Mouse (Mus musculus): ENCODE measurements around the gene Ccdc34. TPM values are rescaled to one million over a fixed set of nuclear protein-coding genes. Genes with fewer than 3 reads are reported as not detected.

Gene Ccdc34
- total RNA-seq, 1 experiment: 14.5 TPM

DNA sequence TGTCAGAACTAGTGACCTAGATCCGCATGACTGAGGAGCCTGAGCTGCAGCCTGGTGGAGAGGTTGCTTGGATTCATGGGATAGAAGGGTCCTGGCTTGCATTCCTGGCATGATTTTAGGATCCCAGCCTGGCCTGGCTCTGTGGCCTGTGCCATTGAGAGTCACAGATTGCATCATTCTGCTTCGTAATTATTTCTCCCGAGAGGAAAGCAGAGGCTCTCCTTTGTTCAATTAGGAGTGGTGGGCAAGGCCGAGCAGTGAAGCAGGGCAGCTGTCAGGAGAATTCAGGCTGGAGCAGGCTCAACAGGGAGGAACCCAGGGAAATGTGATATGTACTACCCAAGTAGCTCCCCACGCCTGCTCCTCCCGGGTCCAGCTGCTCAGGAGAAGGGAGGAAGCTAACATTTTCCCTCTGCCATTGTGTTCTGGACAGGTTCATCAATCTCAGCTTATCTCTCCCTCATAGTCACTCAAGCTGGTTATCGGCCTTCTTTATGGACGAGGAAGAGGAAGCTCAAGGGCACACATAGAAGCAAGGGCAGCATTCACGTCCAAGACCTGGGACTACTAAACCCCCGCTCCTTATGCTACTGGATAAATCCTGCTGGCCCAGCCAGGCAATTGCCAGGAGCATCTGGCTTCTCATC is 162.2 kb downstream of the Ccdc34 start:
- in situ Hi-C loops (cut with MboI; ENCODE audit: low sequenced_read_pairs in 2 of 2, unreplicated experiment in 2 of 2): no loop called here
- no peak overlapping the region for H3K27ac ChIP-seq (ENCODE audit: insufficient read depth, low read depth, low read length, poor library complexity, severe bottlenecking)
- no peak overlapping the region for H3K4me3 ChIP-seq (ENCODE audit: insufficient read depth in 1 of 2, low read depth in 1 of 2, low read length in 2 of 2, poor library complexity in 1 of 2, severe bottlenecking in 1 of 2)
- H3K9ac ChIP-seq (ENCODE audit: insufficient read depth, low read depth, low read length, poor library complexity, severe bottlenecking): no peak overlapping the region
- H3K4me1 ChIP-seq (ENCODE audit: control insufficient read depth in 2 of 2, insufficient read depth in 2 of 2, low read length in 2 of 2, poor library complexity in 1 of 2): no peaks in the 10 kb centered on the region
- H3K36me3 ChIP-seq (ENCODE audit: control insufficient read depth, insufficient read depth, low read length, poor library complexity, severe bottlenecking): no peaks in the 10 kb centered on the region
- no peak for TF ChIP-seq HCFC1 (IDR thresholded peaks at IDR 0.05; ENCODE audit: borderline replicate concordance, insufficient read depth, low read length)
- no peak for TF ChIP-seq ZC3H11A (IDR thresholded peaks at IDR 0.05; ENCODE audit: borderline replicate concordance, low read depth, low read length)
- TF ChIP-seq CHD2 (IDR thresholded peaks at IDR 0.05; ENCODE audit: low read depth, low read length): no peak
- no peak for TF ChIP-seq MAFK (IDR thresholded peaks at IDR 0.05; ENCODE audit: insufficient read depth, low read depth, low read length)
- TF ChIP-seq ZNF384 (IDR thresholded peaks at IDR 0.05; ENCODE audit: low read depth, low read length): no peak
- H3K9me3 ChIP-seq (ENCODE audit: control insufficient read depth, insufficient read depth, low read depth, low read length): no peaks in the 10 kb centered on the region
- DNase-seq (ENCODE audit: low read depth, low spot score): no peak

DNA sequence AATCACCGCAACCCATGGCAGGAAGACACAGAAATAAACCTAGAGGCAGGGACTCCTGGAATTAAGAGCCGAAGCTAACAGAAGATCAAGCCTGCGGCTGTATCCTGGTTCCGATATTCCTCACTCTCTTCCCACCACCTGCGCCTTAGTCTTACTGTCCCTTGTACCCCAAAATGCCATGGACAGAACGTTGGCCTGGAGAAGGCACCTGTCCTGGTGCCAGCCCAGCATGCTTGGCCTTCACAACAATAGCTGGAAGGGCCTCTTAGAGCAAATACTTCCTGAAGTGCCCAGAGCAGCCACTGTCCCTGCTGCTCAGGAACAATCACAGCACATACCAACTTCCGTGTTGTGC is 162.7 kb downstream of the Ccdc34 start:
- Histone ChIP-seq H3K4me1 (ENCODE audit: control insufficient read depth in 2 of 2, insufficient read depth in 2 of 2, low read length in 2 of 2, poor library complexity in 1 of 2) (no peaks in the 10 kb centered on the region), H3K36me3 (ENCODE audit: control insufficient read depth, insufficient read depth, low read length, poor library complexity, severe bottlenecking) (no peaks in the 10 kb centered on the region), H3K9me3 (ENCODE audit: control insufficient read depth, insufficient read depth, low read depth, low read length) (no peaks in the 10 kb centered on the region), H3K4me3 (ENCODE audit: insufficient read depth in 1 of 2, low read depth in 1 of 2, low read length in 2 of 2, poor library complexity in 1 of 2, severe bottlenecking in 1 of 2) (no peak overlapping the region), H3K27ac (ENCODE audit: insufficient read depth, low read depth, low read length, poor library complexity, severe bottlenecking) (no peak overlapping the region), H3K9ac (ENCODE audit: insufficient read depth, low read depth, low read length, poor library complexity, severe bottlenecking) (no peak overlapping the region)
- TF ChIP-seq MAFK (IDR thresholded peaks at IDR 0.05; ENCODE audit: insufficient read depth, low read depth, low read length) (no peak), HCFC1 (IDR thresholded peaks at IDR 0.05; ENCODE audit: borderline replicate concordance, insufficient read depth, low read length) (no peak), ZNF384 (IDR thresholded peaks at IDR 0.05; ENCODE audit: low read depth, low read length) (no peak), ZC3H11A (IDR thresholded peaks at IDR 0.05; ENCODE audit: borderline replicate concordance, low read depth, low read length) (no peak), CHD2 (IDR thresholded peaks at IDR 0.05; ENCODE audit: low read depth, low read length) (no peak)
- in situ Hi-C loops (cut with MboI; ENCODE audit: low sequenced_read_pairs in 2 of 2, unreplicated experiment in 2 of 2): no loop called here
- DNase-seq (ENCODE audit: low read depth, low spot score): no peak

DNA sequence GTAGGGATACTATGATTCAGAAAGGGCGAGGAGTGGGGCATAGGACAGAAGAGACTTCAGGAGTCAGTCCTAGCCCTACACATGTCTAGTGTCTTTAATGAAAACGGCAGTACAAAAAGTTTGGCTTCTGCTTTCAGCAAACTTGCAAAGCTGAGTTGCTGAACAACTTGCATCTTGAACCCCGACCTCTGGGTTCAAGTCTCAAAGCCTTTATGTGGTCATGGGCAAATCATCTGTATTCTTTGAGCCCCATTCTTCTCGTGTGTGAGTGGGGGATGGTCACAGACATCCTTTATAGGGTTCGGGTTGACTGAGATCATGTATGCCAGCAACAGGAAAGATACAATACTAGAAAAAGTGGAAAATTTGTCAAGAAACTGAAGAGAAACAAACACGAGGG is 164.0 kb downstream of the Ccdc34 start:
- H3K36me3 ChIP-seq (ENCODE audit: control insufficient read depth, insufficient read depth, low read length, poor library complexity, severe bottlenecking): no peaks in the 10 kb centered on the region
- no peak for DNase-seq (ENCODE audit: low read depth, low spot score)
- H3K4me1 ChIP-seq (ENCODE audit: control insufficient read depth in 2 of 2, insufficient read depth in 2 of 2, low read length in 2 of 2, poor library complexity in 1 of 2): no peaks in the 10 kb centered on the region
- H3K27ac ChIP-seq (ENCODE audit: insufficient read depth, low read depth, low read length, poor library complexity, severe bottlenecking): no peak overlapping the region
- TF ChIP-seq ZC3H11A (IDR thresholded peaks at IDR 0.05; ENCODE audit: borderline replicate concordance, low read depth, low read length): no peak
- no peak for TF ChIP-seq CHD2 (IDR thresholded peaks at IDR 0.05; ENCODE audit: low read depth, low read length)
- no peak for TF ChIP-seq ZNF384 (IDR thresholded peaks at IDR 0.05; ENCODE audit: low read depth, low read length)
- no peak for TF ChIP-seq MAFK (IDR thresholded peaks at IDR 0.05; ENCODE audit: insufficient read depth, low read depth, low read length)
- TF ChIP-seq HCFC1 (IDR thresholded peaks at IDR 0.05; ENCODE audit: borderline replicate concordance, insufficient read depth, low read length): no peak
- H3K4me3 ChIP-seq (ENCODE audit: insufficient read depth in 1 of 2, low read depth in 1 of 2, low read length in 2 of 2, poor library complexity in 1 of 2, severe bottlenecking in 1 of 2): no peak overlapping the region
- in situ Hi-C loops (cut with MboI; ENCODE audit: low sequenced_read_pairs in 2 of 2, unreplicated experiment in 2 of 2): no loop called here
- H3K9me3 ChIP-seq (ENCODE audit: control insufficient read depth, insufficient read depth, low read depth, low read length): no peaks in the 10 kb centered on the region
- no peak overlapping the region for H3K9ac ChIP-seq (ENCODE audit: insufficient read depth, low read depth, low read length, poor library complexity, severe bottlenecking)

- Histone ChIP-seq H3K4me3 (ENCODE audit: insufficient read depth in 1 of 2, low read depth in 1 of 2, low read length in 2 of 2, poor library complexity in 1 of 2, severe bottlenecking in 1 of 2) (no peak overlapping the region), H3K36me3 (ENCODE audit: control insufficient read depth, insufficient read depth, low read length, poor library complexity, severe bottlenecking) (no peaks in the 10 kb centered on the region), H3K27ac (ENCODE audit: insufficient read depth, low read depth, low read length, poor library complexity, severe bottlenecking) (no peak overlapping the region), H3K9ac (ENCODE audit: insufficient read depth, low read depth, low read length, poor library complexity, severe bottlenecking) (no peak overlapping the region), H3K4me1 (ENCODE audit: control insufficient read depth in 2 of 2, insufficient read depth in 2 of 2, low read length in 2 of 2, poor library complexity in 1 of 2) (no peaks in the 10 kb centered on the region), H3K9me3 (ENCODE audit: control insufficient read depth, insufficient read depth, low read depth, low read length) (no peaks in the 10 kb centered on the region)
- DNase-seq (ENCODE audit: low read depth, low spot score): no peak
- no peak for TF ChIP-seq ZNF384 (IDR thresholded peaks at IDR 0.05; ENCODE audit: low read depth, low read length)
- no peak for TF ChIP-seq HCFC1 (IDR thresholded peaks at IDR 0.05; ENCODE audit: borderline replicate concordance, insufficient read depth, low read length)
- TF ChIP-seq MAFK (IDR thresholded peaks at IDR 0.05; ENCODE audit: insufficient read depth, low read depth, low read length): no peak
- TF ChIP-seq CHD2 (IDR thresholded peaks at IDR 0.05; ENCODE audit: low read depth, low read length): no peak
- TF ChIP-seq ZC3H11A (IDR thresholded peaks at IDR 0.05; ENCODE audit: borderline replicate concordance, low read depth, low read length): no peak
- in situ Hi-C loops (cut with MboI; ENCODE audit: low sequenced_read_pairs in 2 of 2, unreplicated experiment in 2 of 2): no loop called here
Measured at GRCm38 (mm10) chr2:110182248-110182647, 164.6 kb downstream of the Ccdc34 start.
